Mouse (Mus musculus) urinary bladder, adult 2 months (tissue): ENCODE data around the gene Mrgpre. TPM values are rescaled to one million over a fixed set of nuclear protein-coding genes. Genes with fewer than 3 reads are reported as not detected.

Experiments used
- DNase-seq: peaks from one replicate; pipeline ENCODE4 v3.0.0; 2022; ENCODE audit warnings: low spot score
- polyA plus RNA-seq: library from polyadenylated mRNA; depleted of rRNA; stranded (reverse); fragments of >200 nt; gene quantifications from 2 replicates; pipeline ENCODE4 v1.2.3, GENCODE M21; 2012

The Mrgpre gene
- polyA plus RNA-seq, 1 experiment = 1.2 TPM

GRCm38 (mm10) chr7:143777375-143777774 lies 6.9 kb downstream of the Mrgpre start:
- no peak for DNase-seq

- no peak for DNase-seq
Observed at GRCm38 (mm10) chr7:143776137-143776536, 8.2 kb downstream of the Mrgpre start.

GRCm38 (mm10) chr7:143769461-143769860 lies 14.8 kb downstream of the Mrgpre start:
- DNase-seq = no peak

GRCm38 (mm10) chr7:143768267-143768666 lies 16.0 kb downstream of the Mrgpre start:
- no peak for DNase-seq

- DNase-seq = no peak
Observed at GRCm38 (mm10) chr7:143766893-143767292, 17.4 kb downstream of the Mrgpre start, which contains the start of gene Mrgprg. Gene Mrgprg, minus strand, starts transcription at chr7:143766993.

GRCm38 (mm10) chr7:143764876-143765530 lies 19.3 kb downstream of the Mrgpre start:
- no peak for DNase-seq

- DNase-seq = no peak
Observed at GRCm38 (mm10) chr7:143763794-143764193, 20.5 kb downstream of the Mrgpre start.

- no peak for DNase-seq
Observed at GRCm38 (mm10) chr7:143758956-143759355, 25.3 kb downstream of the Mrgpre start.

GRCm38 (mm10) chr7:143757696-143758095 lies 26.6 kb downstream of the Mrgpre start:
- DNase-seq = no peak

GRCm38 (mm10) chr7:143757027-143757390 lies 27.3 kb downstream of the Mrgpre start:
- peak; percentile 56 for DNase-seq

GRCm38 (mm10) chr7:143756125-143757026 lies 27.9 kb downstream of the Mrgpre start, which contains the start of gene Osbpl5:
Gene Osbpl5, minus strand, starts transcription at chr7:143756985.
- DNase-seq = no peak

- no peak for DNase-seq
Observed at GRCm38 (mm10) chr7:143755357-143756124, 28.8 kb downstream of the Mrgpre start.

GRCm38 (mm10) chr7:143753990-143754715 lies 30.1 kb downstream of the Mrgpre start:
- no peak for DNase-seq

- no peak for DNase-seq
Observed at GRCm38 (mm10) chr7:143752606-143753005, 31.7 kb downstream of the Mrgpre start.

- DNase-seq = no peak
Observed at GRCm38 (mm10) chr7:143752056-143752455, 32.2 kb downstream of the Mrgpre start.

- no peak for DNase-seq
Observed at GRCm38 (mm10) chr7:143751380-143751779, 32.9 kb downstream of the Mrgpre start.

GRCm38 (mm10) chr7:143749045-143749444 lies 35.3 kb downstream of the Mrgpre start:
- DNase-seq = no peak

GRCm38 (mm10) chr7:143748041-143748868 lies 36.0 kb downstream of the Mrgpre start:
- peak; percentile 82 for DNase-seq

GRCm38 (mm10) chr7:143740653-143741052 lies 43.6 kb downstream of the Mrgpre start:
- no peak for DNase-seq
